Mouse (Mus musculus) v-Abl transformed pro-B cells (cell line): Measurements from ENCODE around the gene Cer1.

Source experiments
- in situ Hi-C, 2 experiments: fragments of 400-800 bp; cut with MboI; formaldehyde crosslinking; loops; one replicate each; pipeline ENCODE4 v1.15.1; 2025; ENCODE audit not compliant: unreplicated experiment in 2 of 2

Gene Cer1

DNA sequence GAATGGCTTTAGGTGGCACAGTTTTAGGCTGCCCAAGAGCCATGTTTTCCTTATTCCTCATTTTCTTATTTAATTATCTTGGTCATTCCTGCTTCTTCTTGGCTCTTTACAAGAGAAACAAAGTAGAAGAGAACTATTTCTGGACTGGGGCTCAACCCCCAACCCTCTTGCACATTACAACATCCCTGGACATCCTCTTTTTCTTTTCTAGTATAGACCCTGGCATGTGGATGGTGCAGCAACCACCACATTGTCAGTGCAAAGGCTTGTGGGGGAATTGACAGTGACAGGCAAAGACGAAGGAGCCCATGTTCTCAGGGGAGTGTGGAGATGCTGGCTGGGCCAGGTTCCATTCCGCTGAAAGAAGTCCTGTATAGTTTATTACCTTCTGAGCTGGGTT is 8.3 kb downstream of the Cer1 start:
- in situ Hi-C loops, result no loop called here

DNA sequence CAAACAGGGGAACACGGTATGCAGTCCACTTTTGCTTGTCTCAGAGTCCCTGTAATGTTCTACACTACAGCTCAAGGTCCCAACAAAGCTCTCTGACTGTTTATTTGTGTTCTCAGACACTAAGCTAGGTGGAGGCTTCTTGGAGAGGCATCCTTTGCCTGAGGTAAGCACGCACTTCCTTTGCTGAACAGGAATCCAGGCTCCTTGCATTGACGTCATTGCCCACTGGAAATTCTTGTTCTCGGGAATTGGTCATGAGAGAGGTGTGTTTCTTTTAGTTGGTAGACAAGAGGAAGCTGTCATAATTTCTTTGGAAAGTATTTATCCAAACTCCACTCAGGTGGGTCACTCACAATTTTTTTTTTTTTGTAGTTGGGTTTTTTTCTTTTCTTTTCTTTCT is 9.4 kb downstream of the Cer1 start:
- in situ Hi-C loops, result no loop called here

DNA sequence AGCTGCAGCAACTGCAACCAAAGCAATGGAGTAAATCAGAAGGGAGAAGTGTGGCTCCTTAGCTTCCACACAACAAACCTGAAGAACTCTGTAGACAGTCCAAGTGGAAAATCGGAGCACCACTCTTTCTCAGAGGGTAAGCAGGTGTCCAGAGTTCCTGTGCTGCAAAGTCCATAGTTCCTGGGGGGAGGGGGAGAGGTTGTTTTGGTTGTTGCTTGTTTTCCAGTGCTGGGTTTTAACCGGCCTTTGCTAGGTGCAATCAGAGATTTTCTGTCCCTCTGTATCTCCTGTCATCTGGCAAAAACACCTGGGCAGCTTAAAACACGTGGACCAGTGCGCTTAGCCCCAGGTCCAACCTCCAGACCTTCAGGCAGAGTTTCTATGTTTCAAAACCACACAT is 10.2 kb downstream of the Cer1 start:
- in situ Hi-C loops, result no loop called here

DNA sequence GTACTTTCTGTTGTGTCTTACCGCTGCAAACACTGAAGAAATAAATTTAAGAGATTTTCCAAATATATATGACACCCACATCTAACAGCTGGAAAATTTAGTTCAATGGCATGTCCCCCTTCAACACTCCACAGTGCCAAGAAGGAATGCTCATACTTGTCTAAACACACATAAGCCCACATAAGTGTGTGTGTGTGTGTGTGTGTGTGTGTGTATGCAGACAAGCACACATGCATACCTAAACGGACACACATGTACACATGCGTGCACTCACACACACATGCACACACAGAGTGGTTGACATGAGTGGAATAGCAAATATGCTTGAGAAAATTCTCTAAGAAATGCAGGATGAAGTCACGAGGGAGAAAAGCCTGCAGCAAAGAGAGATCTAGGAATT is 12.4 kb downstream of the Cer1 start:
- in situ Hi-C loops, result no loop called here

DNA sequence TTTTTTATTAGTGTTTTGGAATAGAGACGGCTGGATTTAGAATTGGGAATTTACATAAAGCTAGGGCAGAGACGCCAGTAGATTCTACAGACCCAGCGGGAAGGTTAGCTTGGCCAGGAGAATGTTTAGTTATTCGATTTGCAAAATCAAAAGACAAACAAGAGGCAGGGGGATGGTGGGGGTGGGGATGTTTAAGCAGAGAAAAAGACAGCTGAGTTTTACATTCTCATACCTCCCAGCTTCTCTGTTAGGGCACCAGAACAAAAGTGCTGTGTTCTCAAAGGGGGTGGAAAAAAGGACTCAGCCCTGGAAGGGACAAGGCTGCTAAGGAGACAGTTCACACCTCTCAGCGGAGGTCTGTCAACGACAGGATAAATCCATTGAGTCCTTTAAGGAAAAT is 12.8 kb downstream of the Cer1 start:
- in situ Hi-C loops, result no loop called here

DNA sequence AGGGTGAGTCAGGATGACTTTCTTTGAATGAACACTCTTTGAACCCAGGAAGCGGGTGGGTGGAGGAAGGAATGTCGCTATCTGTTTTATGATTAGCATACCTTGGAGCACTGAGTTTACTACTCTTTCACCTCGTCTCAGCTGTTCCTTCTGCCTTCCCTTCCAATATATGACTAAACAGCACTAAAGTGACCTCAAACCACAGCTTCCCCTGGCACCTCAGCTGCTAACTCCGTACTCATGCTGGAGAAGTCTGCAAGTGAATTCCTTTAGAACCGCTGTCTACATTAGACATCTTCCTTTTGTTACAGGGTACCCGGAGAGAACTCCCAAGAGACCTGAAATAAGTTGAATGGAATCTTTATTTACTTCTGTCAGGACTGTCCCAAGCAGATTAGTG is 14.0 kb downstream of the Cer1 start:
- in situ Hi-C loops, result no loop called here

DNA sequence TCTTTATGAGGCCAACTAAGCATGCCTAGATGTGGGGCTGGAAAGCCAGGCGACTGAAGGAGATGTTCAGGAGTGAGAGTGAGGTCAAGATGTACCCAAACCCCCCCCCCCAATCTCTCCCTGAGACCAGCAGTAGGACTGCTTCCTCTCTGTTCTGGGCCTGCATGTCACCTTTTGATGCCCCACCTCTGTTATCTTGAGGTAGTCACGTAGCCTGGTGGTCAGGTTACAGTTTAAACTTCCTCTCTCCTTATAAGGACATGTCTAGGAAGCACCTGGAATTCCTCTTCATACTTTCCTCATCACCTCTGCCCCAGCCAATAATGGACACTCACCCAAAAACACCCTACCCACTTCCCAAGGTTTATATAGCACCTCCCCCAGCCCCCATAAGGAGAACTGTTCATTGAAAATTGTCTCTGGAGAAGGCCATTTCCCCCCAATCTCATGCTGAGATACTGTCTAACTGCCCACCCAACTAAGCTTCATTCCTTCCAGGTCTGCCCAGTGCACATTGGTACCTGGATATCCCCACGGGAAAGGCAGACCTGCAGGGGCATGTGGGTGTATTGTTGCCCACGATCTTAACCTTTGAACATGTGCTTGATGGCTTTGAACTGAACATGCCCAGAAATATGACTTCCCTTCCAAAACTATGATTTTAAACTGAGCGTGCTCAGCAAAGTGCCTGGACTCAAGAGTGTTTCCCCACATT is 17.1 kb downstream of the Cer1 start:
- in situ Hi-C loops, result no loop called here

DNA sequence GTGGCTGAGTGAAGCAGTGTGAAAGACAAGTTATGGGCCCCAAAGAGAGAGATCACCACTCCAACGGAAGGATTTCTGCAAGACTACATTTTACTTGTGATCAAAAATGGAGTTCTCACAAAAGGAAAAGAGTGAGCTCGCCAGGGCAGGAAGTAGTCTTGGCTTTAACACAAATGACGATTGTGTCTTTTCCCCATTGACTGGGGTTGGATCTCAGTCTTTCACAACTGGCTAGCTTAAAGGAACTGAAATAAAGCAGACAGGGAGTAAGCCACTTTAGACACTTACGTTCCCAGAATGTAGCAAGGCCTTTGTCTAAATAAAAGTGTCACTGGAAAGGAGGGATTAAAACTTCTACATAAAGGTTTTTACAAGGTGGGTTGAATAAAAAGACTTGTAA is 17.8 kb downstream of the Cer1 start:
- in situ Hi-C loops, result no loop called here

DNA sequence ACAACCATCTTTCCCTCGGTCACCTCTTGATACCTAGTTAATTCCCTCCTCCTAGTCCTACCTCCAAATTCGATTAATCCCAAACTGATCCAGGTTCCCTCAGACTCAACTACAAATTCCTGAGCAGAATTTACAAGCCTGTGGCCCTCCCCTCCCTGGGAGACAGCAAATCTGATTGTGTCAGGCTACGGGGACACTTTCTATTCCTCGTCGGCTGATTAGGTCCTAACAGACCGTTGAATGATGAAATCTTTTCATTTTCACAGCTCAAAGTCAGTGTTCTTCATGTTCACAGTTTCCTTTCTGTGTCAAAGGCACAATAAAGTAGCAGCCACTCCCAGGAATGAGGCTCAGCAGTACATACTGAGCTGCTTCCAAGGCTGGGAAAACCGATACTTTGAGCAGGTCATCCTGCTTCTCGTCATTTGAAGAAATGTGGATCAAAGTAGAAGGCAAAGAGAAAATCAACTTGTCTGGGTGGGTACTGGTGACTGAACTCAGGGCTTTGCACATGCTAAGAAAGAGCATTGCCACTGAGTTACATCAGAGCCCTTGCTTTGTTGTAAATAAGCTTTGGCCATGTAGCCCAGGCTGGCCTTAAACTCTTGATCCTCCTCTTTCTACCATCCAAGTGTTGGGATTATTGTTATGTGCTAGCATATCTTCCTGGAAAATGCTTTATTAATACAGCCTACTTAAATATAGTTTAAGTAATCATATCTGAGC is 19.8 kb downstream of the Cer1 start:
- in situ Hi-C loops, result no loop called here

DNA sequence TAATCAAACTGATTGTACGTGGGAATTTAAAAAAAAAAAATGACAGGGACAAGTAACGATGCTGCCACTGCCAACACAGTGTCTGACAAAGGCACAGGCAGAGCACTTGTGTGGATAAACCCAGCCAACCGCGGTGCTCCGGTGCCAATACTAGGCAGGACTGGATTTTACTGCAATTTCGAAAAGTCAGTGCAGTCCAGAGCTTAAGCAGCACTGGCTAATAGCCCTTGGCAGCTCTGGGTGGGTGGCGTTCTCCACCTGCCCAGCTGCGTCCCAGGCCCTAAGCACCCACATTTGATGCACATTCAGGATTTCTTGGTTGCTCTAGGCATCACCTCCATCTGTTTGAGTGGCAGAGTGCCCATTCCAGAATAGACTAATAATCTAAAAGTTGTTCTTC is 21.6 kb downstream of the Cer1 start:
- in situ Hi-C loops, result no loop called here

DNA sequence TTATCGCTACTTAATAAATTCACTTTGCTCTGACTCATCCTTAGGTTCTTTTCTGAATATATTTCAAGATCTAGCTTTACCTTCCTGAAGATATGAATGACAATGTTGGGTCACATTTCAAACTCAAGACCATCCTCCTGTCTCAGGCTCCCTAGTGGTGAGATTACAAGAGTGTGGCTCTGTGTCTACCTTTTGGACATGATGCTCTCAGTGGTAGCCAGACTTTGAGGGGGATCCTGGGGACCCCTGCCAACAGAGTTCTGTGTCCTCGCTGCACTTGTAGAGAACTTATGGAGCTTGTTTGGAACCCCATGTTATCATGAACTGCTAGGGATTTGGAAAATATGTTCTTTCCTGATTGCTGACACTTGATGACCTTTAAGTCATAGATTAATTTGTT is 23.5 kb downstream of the Cer1 start:
- in situ Hi-C loops, result no loop called here

DNA sequence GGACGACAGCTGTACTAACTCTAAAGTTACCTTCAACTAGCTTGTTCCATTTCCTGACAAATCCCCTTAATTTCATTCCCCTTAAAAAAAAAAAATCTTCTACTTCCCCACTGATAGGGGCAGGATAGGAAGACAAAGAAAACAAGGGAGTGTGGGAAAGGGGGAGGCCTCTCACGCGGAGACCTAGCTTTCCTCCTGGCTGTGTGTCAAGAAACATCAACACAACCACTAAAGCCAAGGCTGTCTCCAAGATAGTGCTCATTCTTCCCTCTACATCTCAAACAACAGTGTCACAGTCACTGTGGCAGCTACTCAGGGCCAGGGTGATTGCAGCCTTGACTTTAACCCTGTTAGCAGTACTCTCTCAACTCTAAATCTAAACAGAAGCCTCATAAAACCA is 24.4 kb downstream of the Cer1 start:
- in situ Hi-C loops, result no loop called here

DNA sequence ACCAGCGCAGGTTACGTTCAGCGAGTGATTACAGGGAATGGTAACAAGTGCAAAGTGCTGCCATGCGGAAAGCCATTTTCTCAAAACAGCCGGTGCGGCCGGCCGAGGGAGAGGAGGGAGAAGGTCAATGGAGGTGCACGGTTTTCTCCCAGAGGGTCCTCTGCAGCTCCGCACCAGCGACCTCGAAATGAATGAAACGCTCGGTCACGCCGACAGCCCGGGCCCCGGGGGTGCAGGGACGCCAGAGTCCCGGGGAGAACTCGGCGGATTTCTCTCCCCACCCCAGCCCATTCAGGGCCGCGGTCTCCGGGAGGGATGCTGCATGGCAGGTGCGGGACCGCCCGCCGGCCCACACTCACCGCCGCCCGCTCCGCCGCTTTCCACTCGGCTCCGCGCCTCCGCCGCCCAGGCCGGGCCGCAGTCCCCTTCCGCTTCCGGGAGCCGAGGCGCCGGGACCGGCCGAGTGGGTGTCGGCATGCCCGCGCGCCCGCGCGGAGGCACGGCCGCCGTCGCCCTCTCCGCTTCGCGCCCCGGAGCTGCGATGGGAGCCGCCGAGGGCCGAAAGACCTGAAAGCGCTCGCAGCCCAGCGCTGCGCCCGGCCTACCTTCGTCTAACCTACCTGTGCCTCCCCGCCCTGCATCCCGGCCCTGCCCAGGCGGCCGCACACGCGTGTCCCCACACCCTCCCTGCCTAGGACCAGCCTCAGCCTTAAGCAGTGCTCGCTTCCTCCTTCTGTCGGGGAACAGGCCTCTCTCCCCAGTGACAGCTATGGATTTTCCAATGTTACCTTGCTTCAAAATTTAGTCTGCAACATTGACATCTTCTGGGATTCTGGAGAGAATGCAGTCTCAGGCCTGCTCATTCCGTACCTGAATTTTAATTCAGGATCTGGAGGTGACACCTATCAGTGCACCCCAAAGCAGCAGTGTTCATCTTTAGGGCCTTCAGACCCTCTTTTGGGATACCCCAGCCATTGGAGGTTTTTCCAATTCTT is 25.5 kb downstream of the Cer1 start, which contains the start of gene Zdhhc21:
TSS of gene Zdhhc21 (minus strand) at position 828 of the 995 bp plus-strand sequence.
- in situ Hi-C loops, result no loop called here

DNA sequence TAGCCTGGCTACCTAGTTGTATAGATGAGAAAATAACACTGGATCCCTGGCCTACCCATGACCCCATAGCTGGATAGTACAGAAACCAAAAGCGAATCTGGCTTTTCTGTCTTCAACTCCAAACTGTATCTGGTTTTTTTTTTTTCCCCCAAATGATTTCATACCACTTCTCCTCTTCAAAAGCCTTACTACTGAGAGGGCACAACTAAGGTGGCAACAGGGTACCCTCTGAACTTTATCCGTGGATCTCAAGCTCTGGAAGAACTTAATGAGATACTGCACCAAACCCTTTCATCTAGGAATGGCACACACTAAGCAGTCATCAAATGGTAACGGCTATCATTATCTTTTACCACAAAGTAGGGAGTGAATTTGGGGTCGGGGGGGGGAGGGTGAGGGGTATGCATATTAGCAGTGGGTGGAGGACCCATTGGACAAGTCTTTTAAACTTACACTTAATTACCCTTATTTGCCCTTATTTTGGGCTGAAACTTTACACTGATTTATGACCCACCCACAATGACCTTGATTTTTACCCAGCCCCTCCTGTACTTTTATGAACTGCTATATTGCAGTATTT is 26.4 kb downstream of the Cer1 start:
- in situ Hi-C loops, result no loop called here

DNA sequence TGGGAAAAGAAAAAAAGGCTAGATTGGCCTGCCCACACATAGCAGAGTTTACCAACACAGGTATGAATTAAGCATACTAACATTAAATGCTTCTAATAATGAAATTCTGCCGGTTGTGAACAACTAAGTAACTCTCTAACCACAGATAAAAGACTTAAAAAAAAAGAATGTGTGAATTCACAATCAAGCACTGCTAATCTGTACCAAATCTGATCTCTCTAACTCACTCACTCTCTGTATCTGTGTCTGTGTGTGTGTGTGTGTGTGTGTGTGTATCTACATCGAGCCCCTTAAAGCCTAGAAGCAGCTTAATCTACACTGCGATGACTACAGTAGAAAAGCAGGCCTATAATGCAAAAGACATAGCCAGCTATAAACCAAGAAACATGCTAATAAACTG is 28.0 kb downstream of the Cer1 start:
- in situ Hi-C loops, result no loop called here

DNA sequence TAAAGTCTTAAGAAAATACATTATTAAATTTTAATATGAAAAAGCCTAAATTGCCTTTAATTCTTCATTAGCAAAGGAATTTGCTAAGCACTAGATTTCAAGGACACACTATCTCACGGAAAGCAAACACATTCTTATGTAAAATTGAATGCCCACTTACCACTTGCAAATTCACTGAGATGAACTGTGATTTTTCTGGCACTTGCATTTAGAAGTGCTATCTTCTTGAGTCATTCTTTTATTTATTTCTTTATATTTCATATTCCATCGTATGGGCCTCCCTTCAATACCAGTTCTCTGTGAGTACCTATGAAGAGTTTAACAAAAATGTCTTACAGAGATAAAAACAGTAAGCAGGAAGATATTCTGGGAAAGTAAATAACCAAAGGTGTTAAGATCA is 31.1 kb downstream of the Cer1 start:
- in situ Hi-C loops, result no loop called here

DNA sequence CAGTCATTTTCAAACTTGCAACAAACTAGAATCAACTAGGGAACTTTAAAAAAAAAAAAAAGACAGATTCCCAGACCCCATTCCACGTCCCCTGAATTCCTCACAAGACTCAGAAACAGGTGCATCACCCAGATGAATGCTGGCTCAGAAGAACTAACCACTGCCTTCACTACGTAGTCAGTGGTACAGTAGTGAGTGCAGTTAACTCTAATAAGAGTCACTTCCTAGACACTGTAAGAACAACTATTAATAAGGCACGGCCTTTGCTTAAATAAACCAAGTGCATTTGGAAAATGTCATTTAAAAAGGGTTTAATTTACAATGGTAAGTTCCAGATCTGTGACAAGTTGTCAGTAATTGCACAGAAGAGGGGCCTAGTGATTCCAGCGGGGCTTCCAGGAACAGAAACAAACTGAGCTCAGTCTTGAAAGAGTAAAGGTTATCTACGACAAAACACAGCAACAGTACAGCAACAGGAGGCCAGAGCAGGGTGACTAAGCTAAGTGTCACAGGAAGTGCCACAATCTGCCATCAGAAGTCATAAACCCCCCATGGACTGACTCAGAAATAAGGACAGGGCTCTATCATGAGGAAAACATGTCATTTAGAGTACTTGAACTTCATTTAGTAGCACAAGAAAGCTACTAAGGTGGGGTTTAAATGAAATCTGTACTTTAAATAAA is 36.3 kb downstream of the Cer1 start:
- in situ Hi-C loops, result loop anchor here in 1 of 2 experiments (25.0 kb wide), 1 partner anchor 1286 kb away; no protein-coding TSS in a partner anchor

DNA sequence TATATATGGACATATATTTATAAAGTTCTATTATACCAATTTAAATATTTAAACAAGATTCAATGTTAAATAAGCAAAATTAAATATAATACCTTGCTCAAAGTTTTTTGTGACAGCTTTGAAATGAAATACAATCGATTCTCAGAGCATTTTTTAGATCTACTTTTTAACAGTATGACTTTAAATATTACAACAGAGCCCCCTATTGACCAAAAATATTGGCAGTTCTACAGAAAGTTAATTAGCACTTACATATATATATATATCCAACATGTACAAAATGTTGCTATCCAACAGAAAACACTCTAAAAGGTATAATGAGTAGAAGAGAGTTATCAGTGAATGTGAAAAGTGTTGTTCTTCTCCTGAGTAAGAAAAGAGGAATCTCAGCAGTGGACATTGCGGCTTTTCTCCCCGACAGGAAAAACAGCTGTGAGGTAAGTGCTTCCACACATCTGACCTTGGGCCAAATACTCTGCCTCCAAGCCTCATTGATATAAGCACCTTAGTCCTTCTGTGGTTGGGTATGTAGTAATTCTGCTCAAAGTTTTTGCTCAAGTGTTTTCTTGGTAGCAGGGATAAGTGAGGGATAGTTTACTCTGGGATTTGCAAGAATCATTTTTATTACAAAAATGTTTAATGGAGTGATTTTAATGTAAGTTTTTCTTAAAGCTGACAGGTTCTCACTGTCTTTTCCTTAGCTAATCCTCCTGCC is 47.3 kb downstream of the Cer1 start:
- in situ Hi-C loops, result loop anchor here (10.0 to 25.0 kb wide), 3 partner anchors 193 to 1275 kb away; no protein-coding TSS in a partner anchor
